Mouse (Mus musculus) heart, embryonic 12.5 days (tissue): ENCODE measurements around the gene Gm10719. TPM values are rescaled to one million over a fixed set of nuclear protein-coding genes. Genes with fewer than 3 reads are reported as not detected.
A peak's percentile ranks its signal among the peaks of the same experiment; 100 is the strongest.
"Not testable (repeated sequence)": the region's sequence is repeated elsewhere in the genome, so short reads cannot be mapped to it uniquely, and the experiment has no call there.

Source experiments
- ATAC-seq: fragments of 200-750 bp; cut with Nextera tagmentation; 2 replicates; pipeline ENCODE4 v1.8.0; 2017; ENCODE audit warnings: moderate TSS enrichment, moderate library complexity; ENCODE audit not compliant: insufficient number of reproducible peaks, low FRiP score
- H3K27ac ChIP-seq: fragments of 300-500 bp; sonication (generic); 2 replicates; pipeline ENCODE4 v1.5.1; 2016; ENCODE audit warnings: mild to moderate bottlenecking, moderate library complexity; ENCODE audit not compliant: poor library complexity, severe bottlenecking
- H3K27me3 ChIP-seq: fragments of 300-500 bp; sonication (generic); replicated peaks from 2 replicates; pipeline ENCODE4 v1.6.1; 2016; ENCODE audit warnings: mild to moderate bottlenecking, moderate library complexity
- H3K36me3 ChIP-seq: fragments of 300-500 bp; sonication (generic); 2 replicates; pipeline ENCODE4 v1.6.1; 2016; ENCODE audit warnings: mild to moderate bottlenecking, moderate library complexity
- H3K4me1 ChIP-seq: fragments of 300-500 bp; sonication (generic); replicated peaks from 2 replicates; pipeline ENCODE4 v1.6.1; 2016; ENCODE audit warnings: mild to moderate bottlenecking
- H3K4me2 ChIP-seq: fragments of 300-500 bp; sonication (generic); 2 replicates; pipeline ENCODE4 v1.6.1; 2016; ENCODE audit warnings: mild to moderate bottlenecking, moderate library complexity
- H3K4me3 ChIP-seq: fragments of 300-500 bp; sonication (generic); 2 replicates; pipeline ENCODE4 v1.5.1; 2016; ENCODE audit warnings: mild to moderate bottlenecking
- H3K9ac ChIP-seq: fragments of 300-500 bp; sonication (generic); 2 replicates; pipeline ENCODE4 v1.6.1; 2016; ENCODE audit warnings: mild to moderate bottlenecking, moderate library complexity
- H3K9me3 ChIP-seq: fragments of 300-500 bp; sonication (generic); replicated peaks from 2 replicates; pipeline ENCODE4 v1.6.1; 2016; ENCODE audit warnings: mild to moderate bottlenecking, moderate library complexity
- WGBS: fragments of 180-500 bp; shearing (Covaris S2); methylation state at CpG from one replicate; pipeline ENCODE4 v1.1.7; 2016; 5-methylcytosine and 5-hydroxymethylcytosine counted together
- microRNA-seq: library from miRNA; unstranded; fragments of <30 nt; microRNA quantifications from one replicate; pipeline ENCODE4, GENCODE M21; 2017
- polyA plus RNA-seq: library from polyadenylated mRNA; unstranded; fragments of >200 nt; fragmentation: Nextera tagmentation; extraction: Ambion mirVana; gene quantifications from 2 replicates; pipeline ENCODE4 v1.2.1, GENCODE M21; 2016

Gm10719 gene
- polyA plus RNA-seq, 1 experiment from 2014 or later, result 0.47 TPM

DNA sequence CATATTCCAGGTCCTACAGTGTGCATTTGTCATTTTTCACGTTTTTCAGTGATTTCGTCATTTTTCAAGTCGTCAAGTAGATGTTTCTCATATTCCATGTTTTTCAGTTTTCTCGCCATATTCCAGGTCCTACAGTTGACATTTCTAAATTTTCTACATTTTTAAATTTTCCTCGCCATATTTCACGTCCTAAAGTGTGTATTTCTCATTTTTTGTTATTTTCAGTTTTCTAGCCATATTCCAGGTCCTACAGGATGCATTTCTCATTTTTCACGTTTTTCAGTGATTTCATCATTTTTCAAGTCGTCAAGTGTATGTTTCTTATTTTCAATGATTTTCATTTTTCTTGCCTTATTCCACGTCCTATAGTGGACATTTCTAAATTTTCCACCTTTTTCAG, 9.5 kb downstream of the Gm10719 start:
- not testable (repeated sequence) for H3K4me1 ChIP-seq, H3K4me3 ChIP-seq, H3K27ac ChIP-seq, ATAC-seq, H3K9ac ChIP-seq, H3K9me3 ChIP-seq, H3K36me3 ChIP-seq, H3K4me2 ChIP-seq, H3K27me3 ChIP-seq
- 63% methylated on average over 9 of the region's 9 CpGs for WGBS

GRCm38 (mm10) chr9:3027200-3027599, 10.0 kb downstream of the Gm10719 start:
- not testable (repeated sequence) for H3K27me3 ChIP-seq, H3K4me3 ChIP-seq, ATAC-seq, H3K36me3 ChIP-seq, H3K27ac ChIP-seq, H3K4me2 ChIP-seq, H3K9me3 ChIP-seq, H3K4me1 ChIP-seq, H3K9ac ChIP-seq
- 66% methylated on average over 9 of the region's 9 CpGs for WGBS

DNA sequence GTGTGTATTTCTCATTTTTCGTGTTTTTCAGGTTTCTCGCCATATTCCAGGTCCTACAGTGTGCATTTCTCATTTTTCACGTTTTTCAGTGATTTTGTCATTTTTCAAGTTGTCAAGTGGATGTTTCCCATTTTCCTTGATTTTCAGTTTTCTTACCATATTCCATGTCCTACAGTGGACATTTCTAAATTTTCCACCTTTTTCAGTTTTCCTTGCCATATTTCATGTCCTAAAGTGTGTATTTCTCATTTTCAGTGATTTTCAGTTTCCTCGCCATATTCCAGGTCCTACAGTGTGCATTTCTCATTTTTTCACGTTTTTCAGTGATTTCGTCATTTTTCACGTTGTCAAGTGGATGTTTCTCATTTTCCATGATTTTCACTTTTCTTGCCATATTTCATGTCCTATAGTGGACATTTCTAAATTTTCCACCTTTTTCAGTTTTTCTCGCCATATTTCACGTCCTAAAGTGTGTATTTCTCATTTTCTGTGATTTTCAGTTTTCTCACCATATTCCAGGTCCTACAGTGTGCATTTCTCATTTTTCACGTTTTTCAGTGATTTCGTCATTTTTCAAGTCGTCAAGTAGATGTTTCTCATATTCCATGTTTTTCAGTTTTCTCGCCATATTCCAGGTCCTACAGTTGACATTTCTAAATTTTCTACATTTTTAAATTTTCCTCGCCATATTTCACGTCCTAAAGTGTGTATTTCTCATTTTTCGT, 12.2 kb downstream of the Gm10719 start:
- H3K9me3 ChIP-seq, H3K4me2 ChIP-seq, H3K36me3 ChIP-seq, H3K27me3 ChIP-seq, H3K9ac ChIP-seq, H3K27ac ChIP-seq, ATAC-seq, H3K4me3 ChIP-seq, H3K4me1 ChIP-seq: not testable (repeated sequence)
- WGBS, result 58% methylated on average over 14 of the region's 16 CpGs

DNA sequence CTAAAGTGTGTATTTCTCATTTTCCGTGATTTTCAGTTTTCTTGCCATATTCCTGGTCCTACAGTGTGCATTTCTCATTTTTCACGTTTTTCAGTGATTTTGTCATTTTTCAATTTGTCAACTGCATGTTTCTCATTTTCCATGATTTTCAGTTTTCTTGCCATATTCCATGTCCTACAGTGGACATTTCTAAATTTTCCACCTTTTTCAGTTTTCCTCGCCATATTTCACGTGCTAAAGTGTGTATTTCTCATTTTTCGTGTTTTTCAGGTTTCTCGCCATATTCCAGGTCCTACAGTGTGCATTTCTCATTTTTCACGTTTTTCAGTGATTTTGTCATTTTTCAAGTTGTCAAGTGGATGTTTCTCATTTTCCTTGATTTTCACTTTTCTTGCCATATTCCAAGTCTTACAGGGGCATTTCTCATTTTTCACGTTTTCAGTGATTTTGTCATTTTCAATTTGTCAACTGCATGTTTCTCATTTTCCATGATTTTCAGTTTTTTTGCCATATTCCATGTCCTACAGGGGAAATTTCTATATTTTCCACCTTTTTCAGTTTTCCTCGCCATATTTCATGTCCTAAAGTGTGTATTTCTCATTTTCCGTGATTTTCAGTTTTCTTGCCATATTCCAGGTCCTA, 13.6 kb downstream of the Gm10719 start:
- 52% methylated on average over 3 of the region's 10 CpGs for WGBS
- ATAC-seq, result peak; percentile 38; the same call in 1 of the 2 replicates
- not testable (repeated sequence) for H3K4me2 ChIP-seq, H3K36me3 ChIP-seq, H3K4me1 ChIP-seq, H3K27ac ChIP-seq, H3K27me3 ChIP-seq, H3K9ac ChIP-seq, H3K9me3 ChIP-seq, H3K4me3 ChIP-seq

- ATAC-seq, H3K4me2 ChIP-seq, H3K9me3 ChIP-seq, H3K4me1 ChIP-seq, H3K27ac ChIP-seq, H3K36me3 ChIP-seq, H3K4me3 ChIP-seq, H3K9ac ChIP-seq, H3K27me3 ChIP-seq: not testable (repeated sequence)
- WGBS, result 32% methylated on average over 1 of the region's 8 CpGs
These were observed 17.1 kb downstream of the Gm10719 start, which contains the start of gene Gm17535 for GRCm38 (mm10) chr9:3034299-3034698. Gene Gm17535, plus strand, starts transcription at chr9:3034599.

- H3K36me3 ChIP-seq, H3K4me2 ChIP-seq, H3K4me1 ChIP-seq, H3K9me3 ChIP-seq, H3K4me3 ChIP-seq, H3K27ac ChIP-seq, H3K9ac ChIP-seq, H3K27me3 ChIP-seq, ATAC-seq: not testable (repeated sequence)
- WGBS, result 72% methylated on average over 8 of the region's 8 CpGs
These were observed 19.4 kb downstream of the Gm10719 start, which contains the start of gene Gm10715 for GRCm38 (mm10) chr9:3036577-3036976. Gene Gm10715, plus strand, starts transcription at chr9:3036877.

GRCm38 (mm10) chr9:3038161-3038560, 21.0 kb downstream of the Gm10719 start:
- not testable (repeated sequence) for H3K9me3 ChIP-seq, H3K4me3 ChIP-seq, H3K27ac ChIP-seq, ATAC-seq, H3K27me3 ChIP-seq, H3K36me3 ChIP-seq, H3K4me1 ChIP-seq, H3K9ac ChIP-seq, H3K4me2 ChIP-seq
- 62% methylated on average over 4 of the region's 4 CpGs for WGBS

Small RNA genes lying within 50 kb of the gene (microRNA-seq; reads per million reads assigned to microRNA genes)
- not detected for gene Mir101c

Other genes starting within 250 kb of the Gm10719 start
- not detected in 2 replicates for gene Gm10722, start 16.5 kb upstream of the Gm10719 start, polyA plus RNA-seq
- gene Gm11168, start 14.1 kb upstream of the Gm10719 start, polyA plus RNA-seq, result not detected in 2 replicates
- not detected in 2 replicates for gene Gm10721, start 4.3 kb upstream of the Gm10719 start, polyA plus RNA-seq
- gene Gm10720, start 1.8 kb upstream of the Gm10719 start, polyA plus RNA-seq, result not detected in 2 replicates
- not detected in 2 replicates for gene Gm10718, start 6.1 kb downstream of the Gm10719 start, polyA plus RNA-seq
- 0.28 TPM in 1 of 2 replicates, not detected in the other for gene Gm10717, start 8.0 kb downstream of the Gm10719 start, polyA plus RNA-seq
- gene Gm17535, start 17.2 kb downstream of the Gm10719 start, polyA plus RNA-seq, result not detected in 2 replicates
- not detected in 2 replicates for gene Gm10715, start 19.5 kb downstream of the Gm10719 start, polyA plus RNA-seq